Mouse (Mus musculus): ENCODE results near the gene Hnrnpdl.

GRCm38 (mm10) chr5:100058729-100059128 lies 19.3 kb upstream of the Hnrnpdl start:
- TF ChIP-seq GATA1 (IDR thresholded peaks at IDR 0.05; ENCODE audit: low read length): no peak
- TF ChIP-seq TAL1 (IDR thresholded peaks at IDR 0.05; ENCODE audit: low read length): no peak
